Mouse (Mus musculus): ENCODE results near the gene Atp5mpl. TPM values are rescaled to one million over a fixed set of nuclear protein-coding genes. Genes with fewer than 3 reads are reported as not detected.

Atp5mpl gene
- polyA plus RNA-seq, 1 experiment from 2014 or later = 621 TPM

DNA sequence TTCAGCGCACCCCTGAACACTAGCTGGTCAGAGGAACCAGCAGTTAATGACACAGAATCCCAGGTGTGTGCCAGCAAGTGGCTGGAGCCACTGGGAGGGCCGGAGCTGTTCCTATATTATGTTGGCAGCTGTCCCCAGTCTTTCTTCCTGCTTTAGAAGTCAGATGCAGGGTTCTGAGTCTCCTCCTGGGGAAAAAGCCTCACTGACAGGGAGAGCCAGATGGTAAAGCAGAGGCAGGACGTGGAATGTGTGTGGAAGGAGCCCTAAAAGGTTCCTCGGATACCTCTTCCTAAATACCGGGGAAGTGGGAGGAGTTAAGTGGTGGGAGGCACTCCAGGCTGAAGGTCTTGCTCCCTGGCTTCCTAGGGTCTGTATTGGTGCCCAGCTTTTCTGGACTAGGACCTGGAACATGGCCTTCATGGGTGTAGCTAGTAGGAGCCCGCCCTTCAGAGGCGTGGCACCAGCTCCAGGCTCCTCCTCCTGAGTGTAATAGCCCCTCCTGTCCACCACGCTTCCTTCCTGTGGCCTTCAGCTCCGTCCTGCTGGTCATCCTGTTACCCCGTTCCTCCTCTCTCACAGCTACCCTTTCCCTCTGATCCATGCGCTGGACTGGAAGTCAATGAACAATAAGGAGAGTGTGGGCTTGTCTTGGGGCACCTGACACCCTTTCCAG, 33.6 kb downstream of the Atp5mpl start:
- Histone ChIP-seq H3K4me2 (replicated peaks) (no peak overlapping the region), H3K4me1 (peaks cover 44% of the 10 kb centered on the region), H3K27ac (replicated peaks) (peak overlapping the region; percentile 55; the same call in 1 of the 2 replicates), H3K27me3 (no peaks in the 10 kb centered on the region), H3K36me3 (no peaks in the 10 kb centered on the region), H3K9me3 (replicated peaks) (no peaks in the 10 kb centered on the region), H3K9ac (no peak overlapping the region), H3K4me3 (replicated peaks) (no peak overlapping the region)
- no peak for ATAC-seq (ENCODE audit: insufficient number of reproducible peaks, low FRiP score, low TSS enrichment, low read depth)
- 60% methylated on average over 11 of the region's 11 CpGs for WGBS

DNA sequence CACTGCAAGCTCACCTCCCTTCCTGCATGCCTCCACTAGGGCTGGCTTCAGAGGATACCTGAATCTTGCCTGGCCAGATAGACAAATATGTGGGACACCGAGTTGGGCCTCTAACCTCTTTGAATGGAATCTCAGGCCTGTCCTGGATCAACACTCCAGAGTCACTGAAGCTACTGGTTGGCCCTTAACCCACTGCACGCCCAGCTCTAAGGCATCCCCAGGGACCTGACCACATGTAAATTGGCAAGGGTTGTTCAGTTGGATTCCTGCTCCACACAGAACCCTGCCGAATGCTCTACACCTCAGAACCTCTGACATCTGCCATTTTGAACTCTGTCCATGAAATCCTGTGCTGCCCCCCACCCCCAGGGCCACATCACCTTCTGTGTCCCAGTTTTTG, 34.3 kb downstream of the Atp5mpl start:
- Histone ChIP-seq H3K36me3 (no peaks in the 10 kb centered on the region), H3K27me3 (no peaks in the 10 kb centered on the region), H3K4me1 (peaks cover 44% of the 10 kb centered on the region), H3K27ac (replicated peaks) (peak overlapping the region; percentile 55; the same call in 1 of the 2 replicates), H3K9ac (no peak overlapping the region), H3K9me3 (replicated peaks) (no peaks in the 10 kb centered on the region), H3K4me2 (replicated peaks) (no peak overlapping the region), H3K4me3 (replicated peaks) (no peak overlapping the region)
- WGBS = 58% methylated on average over 3 of the region's 3 CpGs
- ATAC-seq (ENCODE audit: insufficient number of reproducible peaks, low FRiP score, low TSS enrichment, low read depth) = no peak

DNA sequence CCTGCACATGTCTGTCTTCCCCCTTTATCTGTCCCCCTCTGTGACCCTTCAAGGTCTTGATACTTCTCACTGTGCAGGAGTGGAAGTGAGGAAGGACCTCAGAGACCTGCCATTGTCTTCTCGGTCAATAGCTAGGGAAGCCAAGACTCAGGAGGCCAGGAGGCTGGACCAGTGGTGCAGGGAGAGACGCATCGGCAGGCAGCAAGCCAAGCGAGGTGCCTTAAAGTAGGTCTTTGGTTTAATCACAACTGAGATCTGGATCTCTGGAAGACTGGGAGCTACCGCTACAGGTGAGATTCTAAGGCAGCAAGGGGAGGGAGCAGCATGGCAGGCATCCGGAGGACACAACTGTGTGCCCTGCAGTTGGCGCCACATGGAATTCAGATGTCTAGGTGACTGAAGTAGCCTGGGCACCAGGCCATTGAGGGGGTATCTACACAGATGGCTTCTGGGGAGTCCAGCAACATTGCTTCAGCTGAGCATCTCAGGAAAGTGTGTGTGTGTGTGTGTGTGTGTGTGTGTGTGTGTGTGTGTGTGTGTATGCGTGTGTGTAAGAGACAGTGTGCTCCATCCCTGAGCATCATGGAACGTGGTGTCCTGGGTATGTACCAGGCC, 35.3 kb downstream of the Atp5mpl start:
- H3K4me3 ChIP-seq (replicated peaks) = no peak overlapping the region
- H3K36me3 ChIP-seq = no peaks in the 10 kb centered on the region
- no peak for ATAC-seq (ENCODE audit: insufficient number of reproducible peaks, low FRiP score, low TSS enrichment, low read depth)
- no peaks in the 10 kb centered on the region for H3K27me3 ChIP-seq
- no peak overlapping the region for H3K27ac ChIP-seq (replicated peaks)
- H3K4me1 ChIP-seq = peaks cover 42% of the 10 kb centered on the region
- no peak overlapping the region for H3K4me2 ChIP-seq (replicated peaks)
- no peaks in the 10 kb centered on the region for H3K9me3 ChIP-seq (replicated peaks)
- 80% methylated on average over 9 of the region's 9 CpGs for WGBS
- no peak overlapping the region for H3K9ac ChIP-seq

DNA sequence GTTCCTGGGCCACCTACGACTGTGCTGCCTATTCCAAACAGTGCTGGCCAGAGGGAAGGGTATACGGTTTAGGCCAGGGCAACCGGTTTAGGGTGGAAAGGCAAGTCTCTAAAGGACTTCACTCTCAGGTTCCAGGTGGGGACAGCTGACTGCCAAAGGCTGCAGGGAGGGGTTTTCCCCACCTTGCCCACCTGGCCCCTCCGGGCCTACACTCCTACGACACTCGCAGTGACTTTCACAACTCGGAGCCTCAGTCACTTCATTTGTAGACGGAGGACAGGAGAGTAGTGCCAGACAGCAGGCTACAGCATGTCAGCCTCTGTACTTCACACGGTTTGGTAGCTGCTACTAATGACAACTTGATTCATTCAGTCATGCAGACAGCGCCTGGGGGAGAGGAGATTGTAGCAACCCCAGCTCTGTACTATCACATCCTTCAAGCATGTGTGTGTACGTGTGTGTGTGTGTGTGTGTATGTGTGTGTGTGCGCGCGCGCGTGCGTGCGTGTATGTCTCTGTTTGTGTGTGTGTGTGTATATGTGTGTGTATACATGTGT, 38.3 kb downstream of the Atp5mpl start:
- Histone ChIP-seq H3K27me3 (no peaks in the 10 kb centered on the region), H3K27ac (replicated peaks) (peak overlapping the region; percentile 68; the same call in 1 of the 2 replicates), H3K9ac (no peak overlapping the region), H3K4me1 (peaks cover 34% of the 10 kb centered on the region), H3K36me3 (no peaks in the 10 kb centered on the region), H3K9me3 (replicated peaks) (no peaks in the 10 kb centered on the region), H3K4me3 (replicated peaks) (no peak overlapping the region), H3K4me2 (replicated peaks) (no peak overlapping the region)
- no peak; the same call in 1 of the 2 replicates for ATAC-seq (ENCODE audit: insufficient number of reproducible peaks, low FRiP score, low TSS enrichment, low read depth)
- 69% methylated on average over 18 of the region's 18 CpGs for WGBS

DNA sequence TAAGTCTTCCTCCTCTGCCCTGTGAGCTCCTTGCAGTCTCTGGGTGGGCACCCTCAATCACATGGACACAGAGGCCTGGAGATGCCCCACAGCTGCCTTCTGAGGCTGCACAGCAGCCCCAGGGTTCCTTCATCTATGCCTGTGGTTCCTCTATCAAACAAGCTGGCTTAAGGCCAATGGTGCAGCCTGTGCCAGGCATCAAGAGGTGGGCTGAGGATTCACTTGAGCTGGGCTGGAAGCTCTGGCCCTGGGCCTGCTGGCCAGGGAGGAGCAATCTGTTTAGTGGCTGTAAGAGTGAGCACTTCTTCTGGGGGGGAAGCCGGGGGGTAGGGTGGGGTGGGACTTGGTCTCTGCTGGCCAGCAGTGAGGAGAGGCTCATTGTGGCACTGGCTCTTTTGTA, 39.4 kb downstream of the Atp5mpl start:
- Histone ChIP-seq H3K9me3 (replicated peaks) (no peaks in the 10 kb centered on the region), H3K4me2 (replicated peaks) (no peak overlapping the region), H3K9ac (no peak overlapping the region), H3K36me3 (no peaks in the 10 kb centered on the region), H3K4me1 (peaks cover 22% of the 10 kb centered on the region), H3K4me3 (replicated peaks) (no peak overlapping the region), H3K27ac (replicated peaks) (no peak overlapping the region), H3K27me3 (no peaks in the 10 kb centered on the region)
- ATAC-seq (ENCODE audit: insufficient number of reproducible peaks, low FRiP score, low TSS enrichment, low read depth) = no peak
- 62% methylated on average over 1 of the region's 1 CpGs for WGBS

DNA sequence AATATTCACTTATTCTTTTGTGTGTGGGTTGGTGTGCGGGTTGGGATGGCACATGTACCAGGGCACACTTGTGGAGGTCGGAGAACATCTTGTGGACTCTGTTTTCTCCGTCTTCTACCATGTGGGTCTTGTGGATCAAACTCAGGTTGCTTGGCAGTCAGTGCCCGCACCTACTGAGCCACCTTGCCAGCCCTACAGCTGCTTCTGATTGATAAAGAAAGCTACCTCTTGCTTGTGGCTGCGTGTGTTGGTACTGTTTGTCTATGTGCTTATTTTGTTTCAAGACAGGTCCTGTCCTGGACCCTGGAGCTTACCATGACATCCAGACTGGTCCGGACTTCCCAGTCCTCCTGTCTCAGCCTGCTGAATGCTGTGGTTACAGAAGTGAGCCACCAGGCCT, 43.7 kb downstream of the Atp5mpl start:
- Histone ChIP-seq H3K4me1 (peaks cover 18% of the 10 kb centered on the region), H3K9me3 (replicated peaks) (no peaks in the 10 kb centered on the region), H3K9ac (no peak overlapping the region), H3K27ac (replicated peaks) (no peak overlapping the region), H3K4me2 (replicated peaks) (no peak overlapping the region), H3K36me3 (no peaks in the 10 kb centered on the region), H3K27me3 (no peaks in the 10 kb centered on the region), H3K4me3 (replicated peaks) (no peak overlapping the region)
- WGBS = 79% methylated on average over 6 of the region's 6 CpGs
- ATAC-seq (ENCODE audit: insufficient number of reproducible peaks, low FRiP score, low TSS enrichment, low read depth) = no peak

DNA sequence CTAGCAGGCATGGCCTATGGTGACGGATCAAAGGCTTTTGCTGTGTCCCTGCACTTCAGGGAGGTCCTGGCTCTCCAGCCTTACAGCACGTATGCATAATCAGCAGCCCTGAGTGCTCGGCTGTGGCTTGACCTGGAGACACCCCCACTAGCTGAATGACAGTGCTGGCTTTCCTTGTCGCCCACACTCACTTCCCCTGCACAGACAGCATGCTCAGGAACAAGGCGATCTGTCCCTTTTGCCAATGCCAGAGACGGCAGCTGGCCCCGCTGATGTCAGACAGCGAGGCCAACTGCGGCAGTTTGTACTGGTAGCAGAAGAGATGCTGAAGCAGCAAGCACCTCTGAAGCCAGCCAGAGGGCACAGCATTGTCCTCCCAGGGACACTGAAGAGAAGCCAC, 46.7 kb downstream of the Atp5mpl start:
- H3K9me3 ChIP-seq (replicated peaks) = no peaks in the 10 kb centered on the region
- no peaks in the 10 kb centered on the region for H3K36me3 ChIP-seq
- no peak overlapping the region for H3K4me3 ChIP-seq (replicated peaks)
- H3K4me1 ChIP-seq = peaks cover 13% of the 10 kb centered on the region
- 45% methylated on average over 9 of the region's 9 CpGs for WGBS
- no peak for ATAC-seq (ENCODE audit: insufficient number of reproducible peaks, low FRiP score, low TSS enrichment, low read depth)
- H3K4me2 ChIP-seq (replicated peaks) = no peak overlapping the region
- H3K27me3 ChIP-seq = no peaks in the 10 kb centered on the region
- no peak overlapping the region for H3K9ac ChIP-seq
- H3K27ac ChIP-seq (replicated peaks) = no peak overlapping the region

DNA sequence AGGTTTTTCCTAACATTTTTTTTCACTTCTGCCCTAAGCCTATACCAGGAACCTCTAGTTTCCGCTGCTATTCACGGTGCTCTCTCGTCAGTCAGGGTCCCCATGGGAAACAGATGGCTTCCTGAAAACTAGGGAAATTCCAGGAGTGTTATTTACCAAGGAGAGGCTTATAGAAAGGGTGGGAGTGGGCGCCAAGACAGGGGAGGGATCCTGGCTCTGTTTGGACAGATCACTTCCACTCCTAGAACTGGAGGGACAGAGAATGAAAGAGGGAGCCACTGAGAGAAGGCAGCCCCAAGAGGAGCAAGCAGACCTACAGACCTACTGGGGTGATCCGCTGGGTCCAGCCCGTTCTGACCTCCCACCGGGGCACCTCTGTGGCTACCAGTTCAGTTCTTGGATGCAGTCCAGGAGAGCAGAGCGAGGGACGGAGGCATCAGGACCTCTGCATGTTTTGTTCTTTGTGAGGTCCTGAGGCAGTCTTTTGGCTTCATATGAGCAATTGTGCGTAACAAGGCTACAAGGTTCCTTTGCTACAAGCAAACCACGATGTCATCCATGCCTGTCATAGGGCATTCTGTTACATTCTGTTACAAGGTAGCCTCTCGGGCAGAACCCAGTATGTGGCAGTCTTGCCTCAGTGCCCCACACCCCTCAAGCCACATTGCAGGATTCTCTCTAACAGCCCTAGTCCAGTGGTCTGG, 50.1 kb downstream of the Atp5mpl start:
- H3K27ac ChIP-seq (replicated peaks) = peak overlapping the region; percentile 29; the same call in 1 of the 2 replicates
- H3K9ac ChIP-seq = no peak overlapping the region
- ATAC-seq (ENCODE audit: insufficient number of reproducible peaks, low FRiP score, low TSS enrichment, low read depth) = no peak
- H3K9me3 ChIP-seq (replicated peaks) = no peaks in the 10 kb centered on the region
- peaks cover 13% of the 10 kb centered on the region for H3K4me1 ChIP-seq
- H3K4me3 ChIP-seq (replicated peaks) = no peak overlapping the region
- H3K27me3 ChIP-seq = no peaks in the 10 kb centered on the region
- H3K4me2 ChIP-seq (replicated peaks) = no peak overlapping the region
- H3K36me3 ChIP-seq = no peaks in the 10 kb centered on the region
- WGBS = 48% methylated on average over 12 of the region's 12 CpGs

DNA sequence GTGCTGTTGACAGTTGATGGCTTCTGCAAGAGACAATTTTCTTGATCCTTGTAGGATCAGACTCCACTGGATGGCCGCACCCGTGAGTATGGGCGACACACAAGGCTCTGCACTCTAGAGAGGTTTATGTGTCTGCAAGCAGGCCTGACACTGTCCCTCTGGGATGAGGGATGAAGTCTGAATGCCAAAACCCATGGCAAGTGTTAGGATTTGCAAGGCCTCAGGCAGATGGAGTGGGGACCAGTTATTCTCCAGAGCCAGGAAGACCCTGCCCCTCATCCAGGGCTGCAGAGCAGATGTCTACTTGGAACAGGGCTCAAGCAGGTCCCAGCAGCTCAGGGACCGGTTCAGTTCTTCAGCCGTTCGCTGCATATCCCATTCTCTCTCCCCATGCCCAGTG, 51.0 kb downstream of the Atp5mpl start:
- Histone ChIP-seq H3K9me3 (replicated peaks) (no peaks in the 10 kb centered on the region), H3K4me3 (replicated peaks) (no peak overlapping the region), H3K9ac (no peak overlapping the region), H3K27ac (replicated peaks) (no peak overlapping the region), H3K36me3 (no peaks in the 10 kb centered on the region), H3K27me3 (no peaks in the 10 kb centered on the region), H3K4me2 (replicated peaks) (no peak overlapping the region), H3K4me1 (peaks cover 13% of the 10 kb centered on the region)
- ATAC-seq (ENCODE audit: insufficient number of reproducible peaks, low FRiP score, low TSS enrichment, low read depth) = no peak
- 80% methylated on average over 6 of the region's 6 CpGs for WGBS

DNA sequence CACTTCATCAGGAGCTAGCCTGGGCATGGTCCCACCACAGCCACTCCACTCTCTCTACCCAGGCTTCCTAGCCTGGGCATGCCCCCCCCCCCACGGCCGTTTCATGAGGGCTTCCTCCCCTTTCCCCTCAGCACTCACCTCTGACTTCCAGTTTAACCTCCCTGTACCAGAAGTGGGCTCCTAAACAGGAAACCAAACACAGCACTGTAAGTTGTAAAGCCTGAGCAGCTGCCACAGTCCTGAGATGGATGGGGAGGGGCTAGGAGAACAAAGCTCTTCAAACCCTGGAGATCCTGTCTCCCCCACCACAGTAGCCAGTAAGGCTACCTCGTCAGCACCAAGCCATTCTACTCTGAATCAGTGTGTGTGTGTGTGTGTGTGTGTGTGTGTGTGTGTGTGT, 52.7 kb downstream of the Atp5mpl start:
- H3K4me1 ChIP-seq = peaks cover 10% of the 10 kb centered on the region

DNA sequence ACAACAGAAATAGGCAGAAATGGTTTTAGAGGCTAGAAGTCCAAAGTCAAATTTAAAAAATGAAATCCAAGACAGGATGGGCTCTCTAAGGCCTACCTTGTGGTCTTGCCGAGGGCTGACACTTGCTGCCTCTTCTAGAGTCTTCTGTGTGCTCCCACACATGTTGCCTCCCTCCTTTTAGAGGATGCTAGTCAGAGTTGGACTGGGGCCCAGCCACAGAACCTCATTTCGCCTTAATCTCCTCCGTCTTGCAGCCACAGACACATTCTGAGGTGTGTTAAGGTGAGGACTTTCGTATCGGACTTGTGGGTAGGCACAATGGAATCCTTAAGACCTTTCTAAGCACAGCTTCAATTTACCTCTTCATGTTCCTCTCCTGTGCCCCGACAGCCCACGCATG, 54.0 kb downstream of the Atp5mpl start:
- H3K9me3 ChIP-seq (replicated peaks) = no peaks in the 10 kb centered on the region
- peaks cover 15% of the 10 kb centered on the region for H3K4me1 ChIP-seq
- 74% methylated on average over 7 of the region's 7 CpGs for WGBS
- no peaks in the 10 kb centered on the region for H3K36me3 ChIP-seq
- ATAC-seq (ENCODE audit: insufficient number of reproducible peaks, low FRiP score, low TSS enrichment, low read depth) = no peak
- no peaks in the 10 kb centered on the region; the same call in 1 of the 2 replicates for H3K27me3 ChIP-seq
- H3K4me2 ChIP-seq (replicated peaks) = no peak overlapping the region
- no peak overlapping the region for H3K9ac ChIP-seq
- H3K4me3 ChIP-seq (replicated peaks) = no peak overlapping the region
- H3K27ac ChIP-seq (replicated peaks) = no peak overlapping the region

More for the DNA sequence above, 52.7 kb downstream of the Atp5mpl start:
- WGBS = 31% methylated on average over 3 of the region's 3 CpGs
- Histone ChIP-seq H3K27ac (replicated peaks) (no peak overlapping the region), H3K4me2 (replicated peaks) (no peak overlapping the region), H3K9ac (no peak overlapping the region), H3K36me3 (no peaks in the 10 kb centered on the region), H3K4me3 (replicated peaks) (no peak overlapping the region), H3K27me3 (no peaks in the 10 kb centered on the region; the same call in 1 of the 2 replicates), H3K9me3 (replicated peaks) (no peaks in the 10 kb centered on the region)
- ATAC-seq (ENCODE audit: insufficient number of reproducible peaks, low FRiP score, low TSS enrichment, low read depth) = no peak
